Mouse (Mus musculus) lung, embryonic 14.5 days (tissue): ENCODE measurements at regions not wholly inside any gene's neighbourhood (a gene's known extent, or its start where the extent isn't known, plus 50 kb on each side); places are given as distances from the start of the nearest gene placed in this dataset.
A peak's percentile ranks its signal among the peaks of the same experiment; 100 is the strongest.

ENCODE experiments used
- ATAC-seq: fragments of 200-750 bp; cut with Nextera tagmentation; 2 replicates; pipeline ENCODE4 v1.8.0; 2017; ENCODE audit warnings: mild to moderate bottlenecking, moderate TSS enrichment, moderate library complexity; ENCODE audit not compliant: insufficient read depth
- DNase-seq: peaks from one replicate; pipeline ENCODE4 v3.0.0-alpha.2; 2015
- H3K27ac ChIP-seq: fragments of 300-500 bp; sonication (generic); 2 replicates; pipeline ENCODE4 v1.5.1; 2014; ENCODE audit warnings: low read depth, mild to moderate bottlenecking, moderate library complexity
- H3K27me3 ChIP-seq: fragments of 300-500 bp; sonication (generic); 2 replicates; pipeline ENCODE4 v1.6.1; 2014; ENCODE audit warnings: low read length, control low read depth; ENCODE audit not compliant: insufficient read depth
- H3K36me3 ChIP-seq: fragments of 300-500 bp; sonication (generic); 2 replicates; pipeline ENCODE4 v1.6.1; 2014; ENCODE audit warnings: control low read depth; ENCODE audit not compliant: insufficient read depth
- H3K4me1 ChIP-seq: fragments of 300-500 bp; sonication (generic); 2 replicates; pipeline ENCODE4 v1.6.1; 2014; ENCODE audit warnings: antibody characterized with exemption, control low read depth; ENCODE audit not compliant: insufficient read depth
- H3K4me2 ChIP-seq: fragments of 300-500 bp; sonication (generic); 2 replicates; pipeline ENCODE4 v1.6.1; 2014; ENCODE audit warnings: mild to moderate bottlenecking
- H3K4me3 ChIP-seq: fragments of 300-500 bp; sonication (generic); 2 replicates; pipeline ENCODE4 v1.5.1; 2014; ENCODE audit warnings: low read depth, low read length
- H3K9ac ChIP-seq: fragments of 300-500 bp; sonication (generic); 2 replicates; pipeline ENCODE4 v1.6.1; 2014
- H3K9me3 ChIP-seq: fragments of 300-500 bp; sonication (generic); 2 replicates; pipeline ENCODE4 v1.6.1; 2016; ENCODE audit warnings: low read depth, low read length, control low read depth
- CTCF ChIP-seq: IDR thresholded peaks from 2 replicates; pipeline ENCODE4 v1.5.1; 2016; ENCODE audit warnings: antibody characterized with exemption, low read depth
- WGBS: fragments of 180-500 bp; shearing (Covaris S2); extraction: QIAGEN DNeasy Blood & Tissue Kit; methylation state at CpG from one replicate; pipeline ENCODE4 v1.1.7; 2014; 5-methylcytosine and 5-hydroxymethylcytosine counted together

GRCm38 (mm10) chr15:54335306-54335705, 450.6 kb downstream of the Gm7489 start:
- no peak for ATAC-seq
- H3K36me3 ChIP-seq: no peaks in the 10 kb centered on the region
- no peaks in the 10 kb centered on the region for H3K4me1 ChIP-seq

GRCm38 (mm10) chr15:54353753-54354152, 469.0 kb downstream of the Gm7489 start:
- 51% methylated on average over 3 of the region's 3 CpGs for WGBS
- Histone ChIP-seq H3K4me2 (no peak overlapping the region), H3K4me3 (no peak overlapping the region), H3K4me1 (no peaks in the 10 kb centered on the region), H3K27me3 (no peaks in the 10 kb centered on the region), H3K27ac (no peak overlapping the region), H3K9ac (no peak overlapping the region), H3K36me3 (no peaks in the 10 kb centered on the region), H3K9me3 (no peaks in the 10 kb centered on the region)
- DNase-seq: peak; percentile 7
- no peak for TF ChIP-seq CTCF
- ATAC-seq: peak; percentile 49; the same call in 1 of the 2 replicates

More at GRCm38 (mm10) chr15:54335306-54335705, 450.6 kb downstream of the Gm7489 start:
- H3K9me3 ChIP-seq: no peaks in the 10 kb centered on the region
- H3K4me2 ChIP-seq: no peak overlapping the region
- H3K9ac ChIP-seq: no peak overlapping the region
- TF ChIP-seq CTCF: no peak
- WGBS: 58% methylated on average over 1 of the region's 1 CpGs
- no peaks in the 10 kb centered on the region for H3K27me3 ChIP-seq
- DNase-seq: no peak
- no peak overlapping the region for H3K4me3 ChIP-seq
- H3K27ac ChIP-seq: no peak overlapping the region

- ATAC-seq (no peak), DNase-seq (no peak)
- no peaks in the 10 kb centered on the region for H3K36me3 ChIP-seq
- H3K9ac ChIP-seq: no peak overlapping the region
- no peak for TF ChIP-seq CTCF
- H3K4me1 ChIP-seq: no peaks in the 10 kb centered on the region
- H3K4me2 ChIP-seq: no peak overlapping the region
- no peaks in the 10 kb centered on the region for H3K27me3 ChIP-seq
- H3K4me3 ChIP-seq: no peak overlapping the region
- H3K27ac ChIP-seq: no peak overlapping the region
- H3K9me3 ChIP-seq: no peaks in the 10 kb centered on the region
- WGBS: 58% methylated on average over 3 of the region's 3 CpGs
Measured at GRCm38 (mm10) chr15:54358731-54359130, 474.0 kb downstream of the Gm7489 start.
